Mouse (Mus musculus) hindbrain, embryonic 14.5 days (tissue): ENCODE data around the gene Auts2. TPM values are rescaled to one million over a fixed set of nuclear protein-coding genes. Genes with fewer than 3 reads are reported as not detected.

Experiments used
- ATAC-seq: fragments of 200-750 bp; cut with Nextera tagmentation; 2 replicates; pipeline ENCODE4 v1.8.0; 2017; ENCODE audit warnings: moderate number of reproducible peaks, mild to moderate bottlenecking, moderate TSS enrichment, moderate library complexity; ENCODE audit not compliant: low FRiP score
- DNase-seq: peaks from one replicate; pipeline ENCODE4 v3.0.0-alpha.2; 2015; ENCODE audit warnings: low spot score
- H3K27ac ChIP-seq: fragments of 300-500 bp; sonication (generic); 2 replicates; pipeline ENCODE4 v1.5.1; 2014; ENCODE audit warnings: mild to moderate bottlenecking, moderate library complexity
- H3K27me3 ChIP-seq: fragments of 300-500 bp; sonication (generic); 2 replicates; pipeline ENCODE4 v1.6.1; 2014; ENCODE audit warnings: mild to moderate bottlenecking, low read length, mixed read lengths; ENCODE audit not compliant: control insufficient read depth, insufficient read depth
- H3K36me3 ChIP-seq: fragments of 300-500 bp; sonication (generic); replicated peaks from 2 replicates; pipeline ENCODE4 v1.6.1; 2014; ENCODE audit not compliant: control insufficient read depth, insufficient read depth
- H3K4me1 ChIP-seq: fragments of 300-500 bp; sonication (generic); replicated peaks from 2 replicates; pipeline ENCODE4 v1.6.1; 2014; ENCODE audit warnings: antibody characterized with exemption, low read length, mixed read lengths; ENCODE audit not compliant: control insufficient read depth, insufficient read depth
- H3K4me2 ChIP-seq: fragments of 300-500 bp; sonication (generic); replicated peaks from 2 replicates; pipeline ENCODE4 v1.6.1; 2014; ENCODE audit warnings: mild to moderate bottlenecking, moderate library complexity
- H3K4me3 ChIP-seq: fragments of 300-500 bp; sonication (generic); replicated peaks from 2 replicates; pipeline ENCODE4 v1.5.1; 2014; ENCODE audit warnings: mild to moderate bottlenecking, low read length
- H3K9ac ChIP-seq: fragments of 300-500 bp; sonication (generic); 2 replicates; pipeline ENCODE4 v1.6.1; 2014
- H3K9me3 ChIP-seq: fragments of 300-500 bp; sonication (generic); 2 replicates; pipeline ENCODE4 v1.6.1; 2016; ENCODE audit warnings: low read length; ENCODE audit not compliant: control insufficient read depth
- WGBS: fragments of 180-500 bp; shearing (Covaris S2); extraction: QIAGEN DNeasy Blood & Tissue Kit; methylation state at CpG from one replicate; pipeline ENCODE4 v1.1.7; 2014; 5-methylcytosine and 5-hydroxymethylcytosine counted together
- polyA plus RNA-seq: library from polyadenylated mRNA; unstranded; fragments of >200 nt; fragmentation: Nextera tagmentation; extraction: Ambion mirVana; gene quantifications from 2 replicates; pipeline ENCODE4 v1.2.1, GENCODE M21; 2014

Gene Auts2
- polyA plus RNA-seq, 1 experiment from 2014 or later = 61.8 TPM

GRCm38 (mm10) chr5:131703729-131704128 lies 839.4 kb downstream of the Auts2 start:
- Histone ChIP-seq H3K4me2 (no peak overlapping the region), H3K27ac (no peak overlapping the region), H3K36me3 (no peaks in the 10 kb centered on the region), H3K9ac (no peak overlapping the region), H3K9me3 (no peaks in the 10 kb centered on the region), H3K27me3 (no peaks in the 10 kb centered on the region), H3K4me3 (no peak overlapping the region), H3K4me1 (no peaks in the 10 kb centered on the region)
- ATAC-seq (no peak), DNase-seq (no peak)
- 60% methylated on average over 6 of the region's 6 CpGs for WGBS

GRCm38 (mm10) chr5:131702840-131703392 lies 840.2 kb downstream of the Auts2 start:
- no peak for ATAC-seq
- H3K4me1 ChIP-seq = no peaks in the 10 kb centered on the region
- H3K4me2 ChIP-seq = no peak overlapping the region
- H3K36me3 ChIP-seq = no peaks in the 10 kb centered on the region
- no peaks in the 10 kb centered on the region for H3K27me3 ChIP-seq
- no peaks in the 10 kb centered on the region for H3K9me3 ChIP-seq
- 84% methylated on average over 6 of the region's 6 CpGs for WGBS
- no peak overlapping the region for H3K9ac ChIP-seq
- H3K4me3 ChIP-seq = no peak overlapping the region
- no peak for DNase-seq
- H3K27ac ChIP-seq = no peak overlapping the region

- no peak overlapping the region for H3K4me2 ChIP-seq
- no peak overlapping the region for H3K9ac ChIP-seq
- H3K36me3 ChIP-seq = no peaks in the 10 kb centered on the region
- DNase-seq (no peak), ATAC-seq (no peak)
- no peaks in the 10 kb centered on the region for H3K9me3 ChIP-seq
- H3K27me3 ChIP-seq = no peaks in the 10 kb centered on the region
- H3K27ac ChIP-seq = no peak overlapping the region
- 97% methylated on average over 7 of the region's 7 CpGs for WGBS
- H3K4me1 ChIP-seq = no peaks in the 10 kb centered on the region
- H3K4me3 ChIP-seq = no peak overlapping the region
These were observed 844.2 kb downstream of the Auts2 start for GRCm38 (mm10) chr5:131698900-131699299.

GRCm38 (mm10) chr5:131690781-131691180 lies 852.4 kb downstream of the Auts2 start:
- Histone ChIP-seq H3K27me3 (no peaks in the 10 kb centered on the region), H3K27ac (no peak overlapping the region), H3K9ac (no peak overlapping the region), H3K9me3 (no peaks in the 10 kb centered on the region), H3K36me3 (no peaks in the 10 kb centered on the region), H3K4me1 (peaks cover 3% of the 10 kb centered on the region; the same call in 1 of the 2 replicates), H3K4me3 (no peak overlapping the region), H3K4me2 (no peak overlapping the region)
- no peak for DNase-seq
- no peak for ATAC-seq
- WGBS = 85% methylated on average over 1 of the region's 1 CpGs

- Histone ChIP-seq H3K27me3 (no peaks in the 10 kb centered on the region), H3K4me2 (no peak overlapping the region), H3K4me3 (no peak overlapping the region), H3K9me3 (0 out of 2 replicates have a peak, but pooled peaks cover 4% of the 10 kb centered on the region), H3K9ac (no peak overlapping the region), H3K27ac (no peak overlapping the region), H3K4me1 (no peaks in the 10 kb centered on the region), H3K36me3 (no peaks in the 10 kb centered on the region)
- ATAC-seq (no peak), DNase-seq (no peak)
- 72% methylated on average over 8 of the region's 8 CpGs for WGBS
These were observed 856.1 kb downstream of the Auts2 start for GRCm38 (mm10) chr5:131686956-131687618.

- Histone ChIP-seq H3K36me3 (no peaks in the 10 kb centered on the region), H3K9me3 (0 out of 2 replicates have a peak, but pooled peaks cover 4% of the 10 kb centered on the region), H3K4me3 (no peak overlapping the region), H3K27ac (peak overlapping the region; percentile 33), H3K4me1 (peaks cover 15% of the 10 kb centered on the region), H3K27me3 (no peaks in the 10 kb centered on the region), H3K9ac (no peak overlapping the region), H3K4me2 (no peak overlapping the region)
- DNase-seq (peak; percentile 57), ATAC-seq (peak; percentile 77)
- 13% methylated on average over 12 of the region's 12 CpGs for WGBS
These were observed 862.9 kb downstream of the Auts2 start for GRCm38 (mm10) chr5:131680127-131680845.

- H3K4me2 ChIP-seq = no peak overlapping the region
- peak overlapping the region; percentile 33 for H3K27ac ChIP-seq
- H3K36me3 ChIP-seq = no peaks in the 10 kb centered on the region
- WGBS = 94% methylated on average over 1 of the region's 1 CpGs
- H3K4me3 ChIP-seq = no peak overlapping the region
- H3K4me1 ChIP-seq = peaks cover 15% of the 10 kb centered on the region
- H3K9me3 ChIP-seq = 0 out of 2 replicates have a peak, but pooled peaks cover 4% of the 10 kb centered on the region
- DNase-seq (no peak), ATAC-seq (no peak)
- H3K27me3 ChIP-seq = no peaks in the 10 kb centered on the region
- no peak overlapping the region for H3K9ac ChIP-seq
These were observed 863.6 kb downstream of the Auts2 start for GRCm38 (mm10) chr5:131679523-131679922.

- Histone ChIP-seq H3K36me3 (no peaks in the 10 kb centered on the region), H3K9ac (no peak overlapping the region), H3K27ac (no peak overlapping the region), H3K9me3 (no peaks in the 10 kb centered on the region), H3K4me3 (no peak overlapping the region), H3K27me3 (no peaks in the 10 kb centered on the region), H3K4me2 (no peak overlapping the region), H3K4me1 (peaks cover 15% of the 10 kb centered on the region)
- DNase-seq = no peak
- 52% methylated on average over 5 of the region's 5 CpGs for WGBS
- ATAC-seq = no peak
These were observed 865.6 kb downstream of the Auts2 start for GRCm38 (mm10) chr5:131677518-131677917.

- H3K9ac ChIP-seq = no peak overlapping the region
- H3K36me3 ChIP-seq = no peaks in the 10 kb centered on the region
- no peak overlapping the region for H3K4me3 ChIP-seq
- H3K4me2 ChIP-seq = no peak overlapping the region
- no peak overlapping the region for H3K27ac ChIP-seq
- no peaks in the 10 kb centered on the region for H3K27me3 ChIP-seq
- no peaks in the 10 kb centered on the region for H3K9me3 ChIP-seq
- no peaks in the 10 kb centered on the region for H3K4me1 ChIP-seq
- ATAC-seq (no peak), DNase-seq (no peak)
- 70% methylated on average over 4 of the region's 4 CpGs for WGBS
These were observed 869.4 kb downstream of the Auts2 start for GRCm38 (mm10) chr5:131673696-131674095.
